Mouse (Mus musculus): ENCODE measurements around the gene Mei4. TPM values are rescaled to one million over a fixed set of nuclear protein-coding genes. Genes with fewer than 3 reads are reported as not detected.

Gene Mei4
- polyA plus RNA-seq, 1 experiment from 2014 or later, result 0.24 TPM

DNA sequence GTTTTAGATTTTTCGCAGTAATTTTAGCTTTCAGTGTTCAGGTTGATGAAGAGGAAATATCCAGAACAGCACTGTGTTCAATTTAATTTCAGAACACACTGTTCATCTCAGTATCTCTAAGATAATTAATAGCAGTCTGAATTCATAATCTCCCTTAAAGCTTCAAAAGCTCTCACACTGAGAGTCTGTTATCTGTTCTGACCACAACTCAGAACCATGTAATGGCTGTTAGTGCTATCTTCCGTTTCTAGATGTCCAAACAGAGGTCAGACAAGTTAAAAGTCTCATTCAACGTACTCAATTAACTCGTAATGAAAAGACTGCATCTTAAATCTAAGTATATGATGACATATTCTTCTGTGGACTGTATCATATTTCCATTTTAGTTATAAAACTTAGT is 77.1 kb downstream of the Mei4 start:
- no peak overlapping the region for H3K4me3 ChIP-seq (ENCODE audit: low read depth, low read length)
- no peaks in the 10 kb centered on the region for H3K36me3 ChIP-seq (ENCODE audit: control insufficient read depth, insufficient read depth, low read length)
- H3K4me1 ChIP-seq (ENCODE audit: control insufficient read depth, insufficient read depth, low read length), result no peaks in the 10 kb centered on the region
- H3K9me3 ChIP-seq (replicated peaks; ENCODE audit: control insufficient read depth, low read length), result no peaks in the 10 kb centered on the region
- H3K27ac ChIP-seq (ENCODE audit: low read depth, low read length), result no peak overlapping the region
- no peak for ATAC-seq (replicated peaks; ENCODE audit: insufficient number of reproducible peaks, low FRiP score, low TSS enrichment)
- WGBS (ENCODE audit: insufficient replicate concordance), result 65% methylated on average over 4 of the region's 4 CpGs
- H3K27me3 ChIP-seq (ENCODE audit: control insufficient read depth, insufficient read depth, low read length), result no peaks in the 10 kb centered on the region
- H3K4me2 ChIP-seq, result no peak overlapping the region
- H3K9ac ChIP-seq (ENCODE audit: low read depth, low read length), result no peak overlapping the region

DNA sequence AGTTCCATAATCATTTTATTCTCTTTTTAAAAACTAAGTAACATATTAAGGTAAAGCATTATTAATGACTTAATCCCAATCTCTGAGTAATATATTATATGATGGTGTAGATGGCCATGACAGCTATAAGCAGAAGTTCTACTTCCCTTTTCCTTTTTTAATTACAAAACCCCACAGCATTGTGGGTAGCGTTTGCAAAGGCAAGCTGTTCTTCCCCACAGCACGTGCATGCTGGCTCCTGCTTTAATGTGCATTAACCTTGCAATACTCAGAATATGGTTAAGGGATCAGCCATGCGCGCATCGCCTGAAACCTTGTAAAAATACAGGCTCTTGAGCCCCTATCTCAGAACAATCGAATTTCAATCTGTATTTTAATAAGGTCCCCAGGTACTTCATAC is 82.2 kb downstream of the Mei4 start:
- 80% methylated on average over 6 of the region's 6 CpGs for WGBS (ENCODE audit: insufficient replicate concordance)
- no peaks in the 10 kb centered on the region for H3K36me3 ChIP-seq (ENCODE audit: control insufficient read depth, insufficient read depth, low read length)
- H3K4me2 ChIP-seq, result no peak overlapping the region
- H3K4me3 ChIP-seq (ENCODE audit: low read depth, low read length), result no peak overlapping the region
- no peak overlapping the region for H3K27ac ChIP-seq (ENCODE audit: low read depth, low read length)
- no peaks in the 10 kb centered on the region for H3K9me3 ChIP-seq (replicated peaks; ENCODE audit: control insufficient read depth, low read length)
- no peaks in the 10 kb centered on the region for H3K27me3 ChIP-seq (ENCODE audit: control insufficient read depth, insufficient read depth, low read length)
- H3K9ac ChIP-seq (ENCODE audit: low read depth, low read length), result no peak overlapping the region
- H3K4me1 ChIP-seq (ENCODE audit: control insufficient read depth, insufficient read depth, low read length), result no peaks in the 10 kb centered on the region
- ATAC-seq (replicated peaks; ENCODE audit: insufficient number of reproducible peaks, low FRiP score, low TSS enrichment), result no peak

DNA sequence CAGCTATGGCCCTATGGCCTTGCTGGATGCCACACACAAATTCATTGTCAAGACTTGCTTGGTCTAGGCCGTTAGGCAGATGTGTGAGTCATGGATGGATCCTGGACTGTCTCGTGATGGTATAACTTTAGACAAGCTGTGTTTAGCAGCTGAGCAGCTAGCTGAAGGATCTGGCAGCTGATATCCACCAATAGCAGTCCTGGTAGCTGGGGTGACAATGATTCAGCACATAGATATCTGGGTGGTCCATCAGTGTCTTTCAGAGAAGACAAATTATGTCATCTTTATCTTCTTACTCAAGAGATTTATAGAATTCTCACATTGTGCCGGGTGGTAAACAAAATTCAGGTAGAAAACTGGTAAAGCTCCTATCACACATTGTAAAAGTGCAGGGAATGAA is 93.4 kb downstream of the Mei4 start:
- H3K36me3 ChIP-seq (ENCODE audit: control insufficient read depth, insufficient read depth, low read length), result no peaks in the 10 kb centered on the region
- H3K9me3 ChIP-seq (replicated peaks; ENCODE audit: control insufficient read depth, low read length), result no peaks in the 10 kb centered on the region
- no peaks in the 10 kb centered on the region for H3K27me3 ChIP-seq (ENCODE audit: control insufficient read depth, insufficient read depth, low read length)
- no peak for ATAC-seq (replicated peaks; ENCODE audit: insufficient number of reproducible peaks, low FRiP score, low TSS enrichment)
- no peaks in the 10 kb centered on the region for H3K4me1 ChIP-seq (ENCODE audit: control insufficient read depth, insufficient read depth, low read length)
- WGBS (ENCODE audit: insufficient replicate concordance), result 67% methylated on average over 3 of the region's 3 CpGs
- H3K9ac ChIP-seq (ENCODE audit: low read depth, low read length), result no peak overlapping the region
- H3K4me2 ChIP-seq, result no peak overlapping the region
- no peak overlapping the region for H3K27ac ChIP-seq (ENCODE audit: low read depth, low read length)
- H3K4me3 ChIP-seq (ENCODE audit: low read depth, low read length), result no peak overlapping the region

DNA sequence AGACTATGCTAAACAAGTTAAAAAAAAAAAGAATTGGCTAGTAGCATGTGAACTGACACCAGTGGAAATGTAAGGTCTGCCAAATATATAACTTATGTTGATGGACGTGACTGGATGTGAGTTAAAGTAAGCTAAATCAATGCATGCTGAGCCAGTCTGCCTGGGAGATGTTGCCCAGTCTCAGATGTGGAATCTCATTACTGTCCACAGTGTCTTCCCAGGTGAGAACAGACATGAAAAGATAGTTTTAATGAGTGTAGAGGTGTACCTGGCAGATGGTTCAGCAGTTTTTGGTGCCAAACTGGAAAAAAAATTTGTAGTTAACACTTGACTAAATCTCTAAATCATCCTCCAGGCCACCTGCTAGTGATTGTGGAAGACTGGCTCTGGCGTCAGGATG is 94.4 kb downstream of the Mei4 start:
- Histone ChIP-seq H3K27ac (ENCODE audit: low read depth, low read length) (no peak overlapping the region), H3K9ac (ENCODE audit: low read depth, low read length) (no peak overlapping the region), H3K9me3 (replicated peaks; ENCODE audit: control insufficient read depth, low read length) (no peaks in the 10 kb centered on the region), H3K4me3 (ENCODE audit: low read depth, low read length) (no peak overlapping the region), H3K36me3 (ENCODE audit: control insufficient read depth, insufficient read depth, low read length) (no peaks in the 10 kb centered on the region), H3K4me2 (no peak overlapping the region), H3K27me3 (ENCODE audit: control insufficient read depth, insufficient read depth, low read length) (no peaks in the 10 kb centered on the region), H3K4me1 (ENCODE audit: control insufficient read depth, insufficient read depth, low read length) (no peaks in the 10 kb centered on the region)
- WGBS (ENCODE audit: insufficient replicate concordance), result 60% methylated on average over 2 of the region's 2 CpGs
- no peak for ATAC-seq (replicated peaks; ENCODE audit: insufficient number of reproducible peaks, low FRiP score, low TSS enrichment)

DNA sequence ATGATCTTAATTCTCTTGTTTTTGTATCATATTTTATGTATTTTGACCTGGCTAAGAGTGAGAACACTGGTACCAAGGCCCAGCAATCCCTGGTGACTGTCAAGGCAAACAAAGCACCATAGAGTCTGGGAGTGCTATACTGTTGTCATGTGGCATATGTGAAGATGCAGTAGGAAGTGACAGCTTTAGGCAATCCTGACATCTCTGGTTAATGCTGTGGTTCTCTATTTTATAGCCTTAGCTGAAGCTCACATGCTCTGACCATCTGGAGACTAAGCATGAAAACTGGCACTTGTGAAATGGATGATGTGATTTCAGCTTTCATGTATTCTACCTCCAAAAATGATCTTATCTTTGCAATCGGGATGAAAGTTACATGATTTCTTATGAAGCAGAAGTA is 103.3 kb downstream of the Mei4 start:
- no peak overlapping the region for H3K4me3 ChIP-seq (ENCODE audit: low read depth, low read length)
- no peak overlapping the region for H3K4me2 ChIP-seq
- 89% methylated on average over 1 of the region's 1 CpGs for WGBS (ENCODE audit: insufficient replicate concordance)
- no peaks in the 10 kb centered on the region for H3K27me3 ChIP-seq (ENCODE audit: control insufficient read depth, insufficient read depth, low read length)
- H3K4me1 ChIP-seq (ENCODE audit: control insufficient read depth, insufficient read depth, low read length), result no peaks in the 10 kb centered on the region
- no peaks in the 10 kb centered on the region for H3K36me3 ChIP-seq (ENCODE audit: control insufficient read depth, insufficient read depth, low read length)
- ATAC-seq (replicated peaks; ENCODE audit: insufficient number of reproducible peaks, low FRiP score, low TSS enrichment), result no peak
- H3K9me3 ChIP-seq (replicated peaks; ENCODE audit: control insufficient read depth, low read length), result no peaks in the 10 kb centered on the region
- no peak overlapping the region for H3K9ac ChIP-seq (ENCODE audit: low read depth, low read length)
- H3K27ac ChIP-seq (ENCODE audit: low read depth, low read length), result no peak overlapping the region

DNA sequence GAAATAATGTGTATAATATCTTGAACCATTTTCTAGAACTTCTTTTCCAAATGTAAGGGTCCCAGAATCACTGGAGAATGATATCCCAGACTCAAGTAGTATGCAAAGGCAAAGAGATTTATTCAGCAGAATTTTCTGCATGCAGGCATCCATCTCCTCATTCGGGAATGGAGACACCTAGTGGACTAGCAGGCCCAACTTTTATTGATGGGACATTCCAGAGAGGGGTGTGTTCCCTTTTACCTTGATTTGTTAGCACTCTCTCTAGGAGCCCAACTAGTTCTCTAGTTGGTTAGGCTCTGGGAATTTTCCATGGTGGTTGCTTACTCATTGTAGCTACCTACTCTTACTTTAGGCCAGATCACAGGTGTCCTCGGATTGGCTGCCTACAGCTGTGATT is 105.5 kb downstream of the Mei4 start:
- Histone ChIP-seq H3K36me3 (ENCODE audit: control insufficient read depth, insufficient read depth, low read length) (no peaks in the 10 kb centered on the region), H3K4me2 (no peak overlapping the region), H3K27me3 (ENCODE audit: control insufficient read depth, insufficient read depth, low read length) (no peaks in the 10 kb centered on the region), H3K9ac (ENCODE audit: low read depth, low read length) (no peak overlapping the region), H3K4me3 (ENCODE audit: low read depth, low read length) (no peak overlapping the region), H3K9me3 (replicated peaks; ENCODE audit: control insufficient read depth, low read length) (no peaks in the 10 kb centered on the region), H3K4me1 (ENCODE audit: control insufficient read depth, insufficient read depth, low read length) (no peaks in the 10 kb centered on the region), H3K27ac (ENCODE audit: low read depth, low read length) (no peak overlapping the region)
- ATAC-seq (replicated peaks; ENCODE audit: insufficient number of reproducible peaks, low FRiP score, low TSS enrichment), result no peak
- WGBS (ENCODE audit: insufficient replicate concordance), result 42% methylated on average over 2 of the region's 2 CpGs

DNA sequence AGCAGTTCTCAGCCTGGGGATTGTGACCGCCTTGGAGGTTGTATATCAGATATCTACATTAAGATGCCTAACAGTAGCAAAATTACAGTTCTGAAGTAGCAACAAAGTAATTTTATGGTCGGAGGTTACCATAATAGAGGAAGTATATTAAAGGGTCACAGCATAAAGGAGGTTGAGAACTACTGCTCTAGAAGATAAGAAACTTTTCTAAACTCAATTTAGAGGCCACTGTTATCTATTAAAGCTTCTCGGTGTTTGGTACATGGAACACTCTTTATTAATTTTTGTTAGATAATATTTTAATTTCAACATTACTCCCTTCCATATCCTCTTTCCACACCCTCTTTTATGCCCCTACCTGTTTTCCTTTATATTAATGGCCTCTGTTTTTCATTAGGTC is 119.0 kb downstream of the Mei4 start:
- Histone ChIP-seq H3K27me3 (ENCODE audit: control insufficient read depth, insufficient read depth, low read length) (no peaks in the 10 kb centered on the region), H3K27ac (ENCODE audit: low read depth, low read length) (no peak overlapping the region), H3K9ac (ENCODE audit: low read depth, low read length) (no peak overlapping the region), H3K36me3 (ENCODE audit: control insufficient read depth, insufficient read depth, low read length) (no peaks in the 10 kb centered on the region), H3K4me3 (ENCODE audit: low read depth, low read length) (no peak overlapping the region), H3K4me1 (ENCODE audit: control insufficient read depth, insufficient read depth, low read length) (no peaks in the 10 kb centered on the region), H3K9me3 (replicated peaks; ENCODE audit: control insufficient read depth, low read length) (no peaks in the 10 kb centered on the region), H3K4me2 (no peak overlapping the region)
- no peak for ATAC-seq (replicated peaks; ENCODE audit: insufficient number of reproducible peaks, low FRiP score, low TSS enrichment)
- WGBS (ENCODE audit: insufficient replicate concordance), result 82% methylated on average over 3 of the region's 3 CpGs

DNA sequence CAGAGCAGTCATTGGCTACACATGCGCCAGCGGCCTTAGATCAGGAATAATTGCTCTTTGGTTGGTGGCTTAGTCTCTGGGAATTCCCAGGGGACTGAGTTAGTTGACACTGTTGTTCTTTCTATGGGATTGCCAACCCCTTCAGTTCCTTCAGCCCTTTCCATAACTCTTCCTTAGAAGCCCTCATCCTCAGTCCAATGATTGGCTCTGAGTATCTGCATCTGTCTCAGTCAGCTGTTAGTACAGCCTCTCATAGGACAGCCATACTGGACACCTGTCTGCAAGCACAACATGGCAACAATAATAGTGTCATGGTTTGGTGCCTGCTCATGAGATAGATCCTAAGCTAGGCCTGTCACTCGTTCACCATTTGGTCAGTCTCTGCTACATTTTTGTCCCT is 149.5 kb downstream of the Mei4 start:
- 73% methylated on average over 3 of the region's 3 CpGs for WGBS (ENCODE audit: insufficient replicate concordance)
- Histone ChIP-seq H3K4me3 (ENCODE audit: low read depth, low read length) (no peak overlapping the region), H3K4me2 (no peak overlapping the region), H3K36me3 (ENCODE audit: control insufficient read depth, insufficient read depth, low read length) (no peaks in the 10 kb centered on the region), H3K4me1 (ENCODE audit: control insufficient read depth, insufficient read depth, low read length) (no peaks in the 10 kb centered on the region), H3K9ac (ENCODE audit: low read depth, low read length) (no peak overlapping the region), H3K9me3 (replicated peaks; ENCODE audit: control insufficient read depth, low read length) (no peaks in the 10 kb centered on the region), H3K27ac (ENCODE audit: low read depth, low read length) (no peak overlapping the region), H3K27me3 (ENCODE audit: control insufficient read depth, insufficient read depth, low read length) (no peaks in the 10 kb centered on the region)
- ATAC-seq (replicated peaks; ENCODE audit: insufficient number of reproducible peaks, low FRiP score, low TSS enrichment), result no peak

DNA sequence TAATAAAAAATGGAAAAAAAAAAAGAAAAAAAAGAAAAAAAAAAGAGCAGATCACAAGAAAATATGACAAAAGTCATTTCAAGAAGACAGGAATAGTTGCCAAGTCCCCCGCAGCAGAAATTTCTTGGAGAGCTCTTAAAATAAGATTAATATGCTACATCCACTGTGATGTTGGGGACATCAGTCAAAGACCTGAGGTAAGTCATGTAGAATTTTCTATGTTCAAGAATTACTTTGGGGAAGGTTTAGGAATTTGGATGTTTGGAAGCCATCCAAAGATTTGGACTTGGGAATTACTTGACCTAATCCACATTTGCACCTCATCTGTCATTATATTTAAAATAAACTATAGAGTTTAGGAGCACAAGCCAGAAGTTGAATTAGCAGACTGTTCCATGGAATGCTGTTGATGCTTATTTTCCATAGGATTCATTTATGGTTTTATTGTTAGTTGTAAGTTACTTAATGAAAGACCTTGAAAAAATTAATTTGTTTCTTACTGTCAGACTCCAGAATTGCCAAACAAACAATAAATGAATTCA is 179.1 kb downstream of the Mei4 start:
- ATAC-seq (replicated peaks; ENCODE audit: insufficient number of reproducible peaks, low FRiP score, low TSS enrichment), result no peak
- no peak overlapping the region for H3K4me3 ChIP-seq (ENCODE audit: low read depth, low read length)
- H3K4me2 ChIP-seq, result no peak overlapping the region
- no peaks in the 10 kb centered on the region for H3K27me3 ChIP-seq (ENCODE audit: control insufficient read depth, insufficient read depth, low read length)
- no peak overlapping the region for H3K27ac ChIP-seq (ENCODE audit: low read depth, low read length)
- H3K9ac ChIP-seq (ENCODE audit: low read depth, low read length), result no peak overlapping the region
- 79% methylated on average over 1 of the region's 1 CpGs for WGBS (ENCODE audit: insufficient replicate concordance)
- H3K4me1 ChIP-seq (ENCODE audit: control insufficient read depth, insufficient read depth, low read length), result no peaks in the 10 kb centered on the region
- no peaks in the 10 kb centered on the region for H3K9me3 ChIP-seq (replicated peaks; ENCODE audit: control insufficient read depth, low read length)
- H3K36me3 ChIP-seq (ENCODE audit: control insufficient read depth, insufficient read depth, low read length), result no peaks in the 10 kb centered on the region

Measured in heart, embryonic 11.5 days (tissue).